Mouse (Mus musculus): Measurements from ENCODE around the gene Pigyl.

DNA sequence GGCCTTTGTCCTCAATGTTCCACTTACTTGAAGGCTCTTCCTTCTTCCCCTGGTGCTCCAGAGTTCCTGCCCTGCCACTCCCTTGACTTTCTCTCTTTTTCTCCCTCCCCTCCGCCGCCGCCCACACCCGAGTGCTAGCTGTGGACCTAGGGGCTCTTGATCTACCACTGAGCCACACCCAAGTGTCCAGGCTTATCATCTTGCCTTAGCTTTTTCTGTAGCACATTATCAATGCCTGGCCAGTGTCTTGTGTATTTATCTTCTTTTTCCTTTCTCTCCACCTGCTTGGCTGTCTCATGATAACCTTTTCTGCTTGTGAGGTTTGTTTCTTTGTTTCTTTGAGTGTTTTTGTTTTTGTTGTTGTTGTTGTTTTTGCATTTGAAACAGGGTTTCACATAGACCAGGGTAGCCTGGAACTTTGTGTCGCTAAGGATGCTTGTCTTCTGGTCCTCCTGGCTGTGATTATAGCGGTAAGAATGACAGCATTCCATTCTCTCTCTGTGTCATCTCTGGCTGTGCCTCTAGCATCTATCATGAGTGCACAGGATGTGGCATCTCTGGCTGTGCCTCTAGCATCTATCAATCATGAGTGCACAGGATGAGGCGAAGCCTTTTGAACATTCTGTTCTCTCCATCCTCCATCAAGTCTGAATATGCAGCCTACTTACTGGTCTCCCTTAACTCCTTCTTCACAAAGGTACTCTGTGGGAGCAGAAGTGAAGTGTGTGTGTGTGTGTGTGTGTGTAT, 20.8 kb upstream of the Pigyl start, which contains the start of gene Acp5:
- TF ChIP-seq POLR2A (IDR thresholded peaks at IDR 0.05; ENCODE audit: borderline replicate concordance, insufficient read depth, low read length), result no peak
- TF ChIP-seq CTCF (IDR thresholded peaks at IDR 0.05; ENCODE audit: borderline replicate concordance, insufficient read depth, low read depth, low read length), result no peak

Data from cerebellum, adult 2 months (tissue).